Mouse (Mus musculus) liver, adult 2 months (tissue): ENCODE measurements around the gene Tmem145. TPM values are rescaled to one million over a fixed set of nuclear protein-coding genes. Genes with fewer than 3 reads are reported as not detected.

ENCODE experiments used
- DNase-seq: peaks from one replicate; pipeline ENCODE4 v3.0.0-alpha.2; 2011; ENCODE audit warnings: low read depth, low spot score; ENCODE audit errors: extremely low read depth
- H3K27ac ChIP-seq: fragments of 200-500 bp; replicated peaks from 2 replicates; pipeline ENCODE4 v1.5.1; 2012; ENCODE audit warnings: low read depth, mild to moderate bottlenecking, control low read depth, inconsistent platforms, low read length; ENCODE audit not compliant: insufficient read depth
- H3K27me3 ChIP-seq: fragments of 200-500 bp; 2 replicates; pipeline ENCODE4 v1.6.1; 2012; ENCODE audit warnings: mild to moderate bottlenecking, moderate library complexity, low read length, inconsistent platforms; ENCODE audit not compliant: control insufficient read depth, insufficient read depth
- H3K36me3 ChIP-seq: fragments of 200-500 bp; 2 replicates; pipeline ENCODE4 v1.6.1; 2012; ENCODE audit warnings: low read length, inconsistent platforms; ENCODE audit not compliant: control insufficient read depth, insufficient read depth
- H3K4me1 ChIP-seq: fragments of 200-500 bp; 2 replicates; pipeline ENCODE4 v1.6.1; 2011; ENCODE audit warnings: low read length; ENCODE audit not compliant: control insufficient read depth, insufficient read depth
- H3K4me3 ChIP-seq: fragments of 200-500 bp; 2 replicates; pipeline ENCODE4 v1.5.1; 2011; ENCODE audit warnings: low read depth, mild to moderate bottlenecking, control low read depth, low read length, moderate library complexity; ENCODE audit not compliant: insufficient read depth
- H3K79me2 ChIP-seq: fragments of 200-500 bp; 2 replicates; pipeline ENCODE4 v1.6.1; 2012; ENCODE audit warnings: inconsistent platforms, mild to moderate bottlenecking, low read length, moderate library complexity; ENCODE audit not compliant: control insufficient read depth, insufficient read depth
- H3K9ac ChIP-seq: fragments of 200-500 bp; 2 replicates; pipeline ENCODE4 v1.6.1; 2012; ENCODE audit warnings: low read depth, mild to moderate bottlenecking, control low read depth, inconsistent platforms, low read length
- CTCF ChIP-seq: fragments of 200-500 bp; IDR thresholded peaks from 2 replicates; pipeline ENCODE4 v1.5.1; 2011; ENCODE audit warnings: low read depth, low read length, control low read depth
- POLR2A ChIP-seq: fragments of 200-500 bp; IDR thresholded peaks from 2 replicates; pipeline ENCODE4 v1.6.1; 2011; ENCODE audit warnings: low read length, control low read depth; ENCODE audit not compliant: insufficient read depth; ENCODE audit errors: extremely low read depth
- WGBS: fragments of 180-500 bp; shearing (Covaris S2); methylation state at CpG from one replicate; pipeline ENCODE4 v1.1.7; 2018; 5-methylcytosine and 5-hydroxymethylcytosine counted together
- polyA plus RNA-seq: library from polyadenylated mRNA; depleted of rRNA; stranded (reverse); fragments of >200 nt; gene quantifications from 2 replicates; pipeline ENCODE4 v1.2.3, GENCODE M21; 2012; rRNA removed
- total RNA-seq: library from RNA; depleted of rRNA; stranded (reverse); fragments of >200 nt; gene quantifications from 2 replicates; pipeline ENCODE4 v1.2.3, GENCODE M21; 2014; rRNA removed

The Tmem145 gene
- total and polyA plus RNA-seq, 2 experiments = not detected

DNA sequence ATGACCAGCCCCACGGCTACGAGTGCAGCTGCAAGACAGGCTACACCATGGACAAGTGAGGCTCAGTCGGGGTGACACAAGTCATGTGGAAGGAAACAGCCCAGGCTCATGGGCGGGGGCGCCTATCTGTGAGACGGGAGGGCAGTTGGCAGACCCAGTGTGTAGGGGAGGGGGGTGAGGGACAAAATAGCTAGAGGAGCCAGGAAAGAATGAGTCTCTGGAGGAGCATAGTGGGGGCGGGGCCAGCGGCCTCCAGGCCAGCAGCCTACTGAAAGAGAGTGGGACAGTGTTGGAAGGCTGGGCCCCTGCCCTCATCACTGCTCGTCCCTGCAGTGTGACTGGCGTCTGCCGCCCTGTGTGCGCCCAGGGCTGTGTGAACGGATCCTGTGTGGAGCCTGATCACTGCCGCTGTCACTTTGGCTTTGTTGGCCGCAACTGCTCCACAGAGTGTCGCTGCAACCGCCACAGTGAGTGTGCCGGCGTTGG lies 52.9 kb downstream of the Tmem145 start:
- DNase-seq = no peak
- TF ChIP-seq CTCF (no peak), POLR2A (no peak)
- Histone ChIP-seq H3K4me3 (no peak overlapping the region), H3K79me2 (no peaks in the 10 kb centered on the region), H3K9ac (no peak overlapping the region), H3K27ac (no peak overlapping the region), H3K36me3 (no peaks in the 10 kb centered on the region), H3K27me3 (no peaks in the 10 kb centered on the region), H3K4me1 (no peaks in the 10 kb centered on the region)
- 87% methylated on average over 18 of the region's 19 CpGs for WGBS

DNA sequence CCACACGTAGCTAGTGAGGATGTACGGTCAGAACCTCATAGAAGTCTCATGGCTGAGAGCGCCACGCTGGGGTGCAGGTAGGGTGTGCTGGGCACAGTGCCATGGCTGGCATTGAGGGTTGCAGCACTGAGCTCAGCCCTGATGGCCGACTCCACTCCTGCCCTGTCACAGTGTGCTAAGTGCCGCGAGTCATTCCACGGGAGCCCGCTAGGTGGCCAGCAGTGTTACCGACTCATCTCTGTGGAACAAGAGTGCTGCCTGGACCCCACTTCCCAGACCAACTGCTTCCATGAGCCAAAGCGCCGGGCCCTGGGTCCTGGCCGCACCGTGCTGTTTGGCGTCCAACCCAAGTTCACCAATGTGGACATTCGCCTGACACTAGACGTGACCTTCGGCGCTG lies 57.2 kb downstream of the Tmem145 start:
- H3K27me3 ChIP-seq = peaks cover 4% of the 10 kb centered on the region
- WGBS = 86% methylated on average over 19 of the region's 19 CpGs
- H3K27ac ChIP-seq = no peak overlapping the region
- H3K36me3 ChIP-seq = no peaks in the 10 kb centered on the region
- DNase-seq = no peak
- no peaks in the 10 kb centered on the region for H3K79me2 ChIP-seq
- no peak for TF ChIP-seq POLR2A
- peak; percentile 43; the same call in 1 of the 2 replicates for TF ChIP-seq CTCF
- no peak overlapping the region for H3K4me3 ChIP-seq
- no peak overlapping the region for H3K9ac ChIP-seq
- no peaks in the 10 kb centered on the region for H3K4me1 ChIP-seq

DNA sequence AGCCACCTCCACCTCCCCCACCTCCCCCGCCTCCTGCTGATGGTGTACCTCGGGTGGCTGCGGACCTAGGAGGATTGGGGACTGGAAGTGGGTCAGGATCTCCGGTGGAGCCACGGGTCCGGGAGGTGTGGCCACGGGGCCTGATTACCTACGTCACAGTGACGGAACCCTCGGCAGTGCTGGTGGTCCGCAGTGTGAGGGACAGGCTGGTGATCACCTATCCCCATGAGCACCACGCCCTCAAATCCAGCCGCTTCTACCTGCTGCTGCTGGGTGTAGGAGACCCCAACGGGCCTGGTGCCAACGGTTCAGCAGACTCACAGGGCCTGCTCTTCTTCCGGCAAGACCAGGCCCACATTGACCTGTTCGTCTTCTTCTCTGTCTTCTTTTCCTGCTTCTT lies 57.7 kb downstream of the Tmem145 start:
- TF ChIP-seq POLR2A (no peak), CTCF (no peak)
- Histone ChIP-seq H3K27ac (no peak overlapping the region), H3K9ac (no peak overlapping the region), H3K36me3 (no peaks in the 10 kb centered on the region), H3K4me3 (no peak overlapping the region), H3K27me3 (peaks cover 9% of the 10 kb centered on the region), H3K79me2 (no peaks in the 10 kb centered on the region), H3K4me1 (no peaks in the 10 kb centered on the region)
- 94% methylated on average over 17 of the region's 17 CpGs for WGBS
- no peak for DNase-seq

Other genes starting within 250 kb of the Tmem145 start
- 2.3 and 2.4 TPM in 2 replicates for gene Grik5, start 233.8 kb upstream of the Tmem145 start, total RNA-seq
- gene Grik5, start 233.8 kb upstream of the Tmem145 start, polyA plus RNA-seq = 10.2 and 14.0 TPM in 2 replicates
- 2.3 and 3.1 TPM in 2 replicates for gene Zfp574, start 233.5 kb upstream of the Tmem145 start, total RNA-seq
- gene Zfp574, start 233.5 kb upstream of the Tmem145 start, polyA plus RNA-seq = 16.7 and 17.2 TPM in 2 replicates
- gene Pou2f2, start 126.4 kb upstream of the Tmem145 start, total RNA-seq = 0.34 and 0.37 TPM in 2 replicates
- 0.44 and 1.2 TPM in 2 replicates for gene Pou2f2, start 126.4 kb upstream of the Tmem145 start, polyA plus RNA-seq
- 20.2 and 24.6 TPM in 2 replicates for gene Dedd2, start 85.5 kb upstream of the Tmem145 start, total RNA-seq
- 27.9 and 35.4 TPM in 2 replicates for gene Dedd2, start 85.5 kb upstream of the Tmem145 start, polyA plus RNA-seq
- 2.2 and 2.6 TPM in 2 replicates for gene Zfp526, start 84.7 kb upstream of the Tmem145 start, total RNA-seq
- 3.4 and 4.7 TPM in 2 replicates for gene Zfp526, start 84.7 kb upstream of the Tmem145 start, polyA plus RNA-seq
- gene Gsk3a, start 68.3 kb upstream of the Tmem145 start, total RNA-seq = 9.1 and 11.4 TPM in 2 replicates
- gene Gsk3a, start 68.3 kb upstream of the Tmem145 start, polyA plus RNA-seq = 69.3 and 74.5 TPM in 2 replicates
- gene Erf, start 55.3 kb upstream of the Tmem145 start, total RNA-seq = 7.4 and 8.8 TPM in 2 replicates
- 23.3 and 27.0 TPM in 2 replicates for gene Erf, start 55.3 kb upstream of the Tmem145 start, polyA plus RNA-seq
- gene Cic, start 38.4 kb upstream of the Tmem145 start, total RNA-seq = 5.3 and 8.3 TPM in 2 replicates
- gene Cic, start 38.4 kb upstream of the Tmem145 start, polyA plus RNA-seq = 18.3 and 23.3 TPM in 2 replicates
- gene Pafah1b3, start 8.1 kb upstream of the Tmem145 start, total RNA-seq = 3.7 and 6.0 TPM in 2 replicates
- gene Pafah1b3, start 8.1 kb upstream of the Tmem145 start, polyA plus RNA-seq = 8.4 and 10.0 TPM in 2 replicates
- gene Prr19, start 4.7 kb upstream of the Tmem145 start, total RNA-seq = not detected in 2 replicates
- not detected in 2 replicates for gene Prr19, start 4.7 kb upstream of the Tmem145 start, polyA plus RNA-seq
- 1.5 and 2.6 TPM in 2 replicates for gene Megf8, start 11.1 kb downstream of the Tmem145 start, total RNA-seq
- 5.1 and 5.4 TPM in 2 replicates for gene Megf8, start 11.1 kb downstream of the Tmem145 start, polyA plus RNA-seq
- gene Cnfn, start 63.6 kb downstream of the Tmem145 start, total RNA-seq = not detected in 2 replicates
- gene Cnfn, start 63.6 kb downstream of the Tmem145 start, polyA plus RNA-seq = not detected in 2 replicates
- gene Lipe, start 92.6 kb downstream of the Tmem145 start, total RNA-seq = 8.3 and 8.7 TPM in 2 replicates
- 9.8 and 11.3 TPM in 2 replicates for gene Lipe, start 92.6 kb downstream of the Tmem145 start, polyA plus RNA-seq
- not detected in 2 replicates for gene Cxcl17, start 106.8 kb downstream of the Tmem145 start, total RNA-seq
- gene Cxcl17, start 106.8 kb downstream of the Tmem145 start, polyA plus RNA-seq = not detected in 2 replicates
- gene Ceacam1, start 171.5 kb downstream of the Tmem145 start, total RNA-seq = 45.5 and 59.6 TPM in 2 replicates
- gene Ceacam1, start 171.5 kb downstream of the Tmem145 start, polyA plus RNA-seq = 84.8 and 87.9 TPM in 2 replicates
- 0.07 TPM in 1 of 2 replicates, not detected in the other for gene Ceacam2, start 233.8 kb downstream of the Tmem145 start, total RNA-seq
- gene Ceacam2, start 233.8 kb downstream of the Tmem145 start, polyA plus RNA-seq = 0.10 and 0.34 TPM in 2 replicates